Mouse (Mus musculus): ENCODE data around the gene Ptprn2.

DNA sequence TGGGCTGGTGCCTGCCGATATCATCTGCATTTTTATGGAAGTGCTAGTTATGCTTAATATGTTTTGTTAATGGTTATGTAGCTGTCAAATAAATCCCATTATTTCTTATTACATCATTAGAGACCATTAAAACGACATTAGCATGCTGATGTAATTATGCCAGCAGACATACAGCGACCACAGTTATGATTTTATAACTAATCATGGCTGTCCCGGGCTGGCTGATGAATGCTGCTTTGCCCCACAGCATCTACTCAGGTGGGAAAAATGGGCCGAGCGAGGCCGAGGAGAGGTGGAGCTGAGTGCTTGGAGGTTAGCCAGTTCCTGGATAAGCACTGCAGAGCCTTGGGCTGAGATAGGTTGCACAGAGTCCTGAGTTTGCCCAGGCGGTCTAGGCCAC is 407.1 kb downstream of the Ptprn2 start:
- TF ChIP-seq CTCF (IDR thresholded peaks at IDR 0.05; ENCODE audit: low read depth, low read length): no peak
- TF ChIP-seq POLR2A (IDR thresholded peaks at IDR 0.05; ENCODE audit: insufficient read depth, low read length): no peak
- no peak for TF ChIP-seq EP300 (IDR thresholded peaks at IDR 0.05; ENCODE audit: insufficient read depth, low read depth, low read length)

All from ES-Bruce4 (cell line).